In the genomic region with DNA sequence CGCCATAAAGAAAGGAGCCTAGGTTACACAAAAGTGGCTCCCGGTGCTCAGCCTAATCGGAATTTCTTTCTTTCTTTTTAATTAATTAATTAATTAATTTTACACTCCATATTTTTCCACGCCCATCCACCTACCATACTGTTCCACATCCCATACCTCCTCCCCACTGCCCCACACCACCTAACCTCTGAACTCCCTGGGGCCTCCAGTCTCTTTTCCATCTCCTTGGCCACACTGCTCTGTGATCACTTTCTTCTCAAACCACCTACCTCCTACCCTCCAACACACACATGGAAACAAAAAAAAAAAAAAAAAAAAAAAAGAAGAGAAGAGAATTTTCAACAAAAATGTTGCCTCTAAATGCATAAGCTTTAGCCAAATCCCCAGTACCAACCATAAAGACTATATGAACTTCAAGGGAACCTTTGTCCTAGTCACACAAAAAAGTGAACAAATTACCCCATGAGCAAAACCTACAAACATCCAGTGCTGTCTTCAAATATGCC, we compare ENCODE assay signal across 22 mouse cellular contexts. TPM values are rescaled to one million over a fixed set of nuclear protein-coding genes. Genes with fewer than 3 reads are reported as not detected.
DNase-seq lines count a peak whose midpoint lies in the region; ATAC-seq and TF ChIP-seq lines count a peak whose summit lies in the region.
"Had no signal": no experiment of that assay in that cellular context is flagged by ENCODE, and none has a peak within 500 bp of the region (broad histone marks: within the 10 kb centered on the region; RNA-seq: fewer than 3 reads in every experiment).

No protein-coding gene starts in this region.

- no peak overlapping the region for H3K4me2 ChIP-seq in forebrain, postnatal 0 days (ENCODE audit: low read depth)
- 0 out of 2 replicates have a peak overlapping the region, but pooled peaks have one; percentile 6 for H3K4me2 ChIP-seq in midbrain, embryonic 11.5 days
- H3K4me2 ChIP-seq in midbrain, embryonic 16.5 days (ENCODE audit: low read length): no peak overlapping the region
- H3K4me2 ChIP-seq: hindbrain, embryonic 12.5 days had no signal

- H3K4me3 ChIP-seq in forebrain, embryonic 10.5 days: no peak overlapping the region
- no peak overlapping the region for H3K4me3 ChIP-seq in forebrain, postnatal 0 days (ENCODE audit: low read depth, low read length)
- no peak overlapping the region for H3K4me3 ChIP-seq in midbrain, embryonic 11.5 days (ENCODE audit: low read depth, low read length)
- H3K4me3 ChIP-seq in midbrain, embryonic 16.5 days (ENCODE audit: low read depth, low read length): no peak overlapping the region
- no peak overlapping the region for H3K4me3 ChIP-seq in limb, embryonic 10.5 days
- H3K4me3 ChIP-seq: hindbrain, embryonic 12.5 days had no signal

- no peak for DNase-seq in forebrain, embryonic 10.5 days (ENCODE audit: extremely low spot score, low spot score)
- DNase-seq in forebrain, postnatal 0 days: no peak
- peak; percentile 69 for DNase-seq in midbrain, embryonic 11.5 days (ENCODE audit: low spot score, missing footprints)
- DNase-seq in limb, embryonic 10.5 days (ENCODE audit: low spot score): no peak
- no peak for DNase-seq in left cerebral cortex, postnatal 25 days (ENCODE audit: low spot score in 2 of 2)
- DNase-seq in layer of hippocampus, postnatal 25 days (ENCODE audit: extremely low spot score in 1 of 2, low spot score in 1 of 2): no peak
- no peak for DNase-seq in right cerebral cortex, postnatal 25 days
- DNase-seq: cerebellum, adult 11 months; cerebellum, postnatal 10 days; gastrocnemius, postnatal 25 days; kidney, postnatal 10 days; spleen, adult 18-20 months; thymus, postnatal 14 days had no signal

- peaks cover 42% of the 10 kb centered on the region for H3K36me3 ChIP-seq in forebrain, embryonic 10.5 days (replicated peaks)
- H3K36me3 ChIP-seq in forebrain, postnatal 0 days (ENCODE audit: insufficient read depth): no peaks in the 10 kb centered on the region
- H3K36me3 ChIP-seq in midbrain, embryonic 11.5 days (ENCODE audit: control insufficient read depth, insufficient read depth, low read length): no peaks in the 10 kb centered on the region
- no peaks in the 10 kb centered on the region for H3K36me3 ChIP-seq in midbrain, embryonic 16.5 days (ENCODE audit: control insufficient read depth, insufficient read depth, low read length)
- peaks cover 76% of the 10 kb centered on the region for H3K36me3 ChIP-seq in limb, embryonic 10.5 days
- H3K36me3 ChIP-seq: G1E; hindbrain, embryonic 12.5 days had no signal

- no peak for ATAC-seq in forebrain, postnatal 0 days
- ATAC-seq in midbrain, embryonic 11.5 days (ENCODE audit: low FRiP score): peak; percentile 84
- no peak for ATAC-seq in midbrain, embryonic 16.5 days
- ATAC-seq: intestine, postnatal 0 days; Patski had no signal

- H3K27ac ChIP-seq in forebrain, embryonic 10.5 days: peak overlapping the region; percentile 74
- no peak overlapping the region for H3K27ac ChIP-seq in forebrain, postnatal 0 days (ENCODE audit: low read depth, low read length)
- no peak overlapping the region; the same call in 1 of the 2 replicates for H3K27ac ChIP-seq in midbrain, embryonic 11.5 days (ENCODE audit: low read depth, low read length)
- H3K27ac ChIP-seq in midbrain, embryonic 16.5 days (ENCODE audit: low read length): no peak overlapping the region
- peak overlapping the region; percentile 53; the same call in 1 of the 2 replicates for H3K27ac ChIP-seq in limb, embryonic 10.5 days
- H3K27ac ChIP-seq: hindbrain, embryonic 12.5 days; liver, embryonic 14.5 days had no signal

- no peak overlapping the region for H3K9ac ChIP-seq in forebrain, postnatal 0 days
- no peak overlapping the region for H3K9ac ChIP-seq in midbrain, embryonic 11.5 days (ENCODE audit: low read length)
- H3K9ac ChIP-seq in midbrain, embryonic 16.5 days (ENCODE audit: low read depth, low read length): no peak overlapping the region
- H3K9ac ChIP-seq: hindbrain, embryonic 12.5 days; liver, embryonic 14.5 days had no signal

- H3K4me1 ChIP-seq in forebrain, embryonic 10.5 days: peaks cover 16% of the 10 kb centered on the region
- no peaks in the 10 kb centered on the region for H3K4me1 ChIP-seq in forebrain, postnatal 0 days (ENCODE audit: insufficient read depth)
- peaks cover 4% of the 10 kb centered on the region for H3K4me1 ChIP-seq in midbrain, embryonic 11.5 days (ENCODE audit: control insufficient read depth, insufficient read depth, low read length)
- H3K4me1 ChIP-seq in midbrain, embryonic 16.5 days (ENCODE audit: control insufficient read depth, insufficient read depth, low read length): no peaks in the 10 kb centered on the region
- peaks cover 15% of the 10 kb centered on the region for H3K4me1 ChIP-seq in limb, embryonic 10.5 days

- intact Hi-C loops in left cerebral cortex, postnatal 25 days (cut with DNase I): no loop called here

- H3K9me3 ChIP-seq in forebrain, embryonic 10.5 days: no peaks in the 10 kb centered on the region
- no peaks in the 10 kb centered on the region for H3K9me3 ChIP-seq in forebrain, postnatal 0 days (ENCODE audit: low read length)
- no peaks in the 10 kb centered on the region for H3K9me3 ChIP-seq in midbrain, embryonic 11.5 days (ENCODE audit: control insufficient read depth, low read length)
- H3K9me3 ChIP-seq in midbrain, embryonic 16.5 days (replicated peaks; ENCODE audit: control insufficient read depth, low read length, poor library complexity, severe bottlenecking): no peaks in the 10 kb centered on the region
- no peaks in the 10 kb centered on the region for H3K9me3 ChIP-seq in limb, embryonic 10.5 days (replicated peaks)
- H3K9me3 ChIP-seq: G1E; hindbrain, embryonic 12.5 days had no signal

- no peaks in the 10 kb centered on the region for H3K27me3 ChIP-seq in forebrain, embryonic 10.5 days (ENCODE audit: poor library complexity, severe bottlenecking)
- no peaks in the 10 kb centered on the region for H3K27me3 ChIP-seq in forebrain, postnatal 0 days (ENCODE audit: insufficient read depth, low read length)
- H3K27me3 ChIP-seq in midbrain, embryonic 11.5 days (ENCODE audit: control insufficient read depth, insufficient read depth, low read length): no peaks in the 10 kb centered on the region
- H3K27me3 ChIP-seq in midbrain, embryonic 16.5 days (ENCODE audit: control insufficient read depth, insufficient read depth, low read depth, low read length): no peaks in the 10 kb centered on the region
- no peaks in the 10 kb centered on the region for H3K27me3 ChIP-seq in limb, embryonic 10.5 days (ENCODE audit: low read depth, poor library complexity, severe bottlenecking)
- H3K27me3 ChIP-seq: hindbrain, embryonic 12.5 days had no signal

- TF ChIP-seq CTCF in forebrain, postnatal 0 days (IDR thresholded peaks at IDR 0.05; ENCODE audit: low read depth): no peak

- WGBS in forebrain, embryonic 10.5 days: 10% methylated on average over 4 of the region's 4 CpGs
- WGBS in forebrain, postnatal 0 days: 10% methylated on average over 4 of the region's 4 CpGs
- 16% methylated on average over 4 of the region's 4 CpGs for WGBS in midbrain, embryonic 11.5 days
- 12% methylated on average over 4 of the region's 4 CpGs for WGBS in midbrain, embryonic 16.5 days
- WGBS in limb, embryonic 10.5 days: 77% methylated on average over 4 of the region's 4 CpGs

RNA-seq across cellular contexts. Expression of a gene that starts 22.9 kb away (rescaled TPM):
- polyA plus RNA-seq in forebrain, embryonic 10.5 days (2016; fragmentation: Nextera tagmentation; extraction: Ambion mirVana): 104 and 105 TPM in 2 replicates
- 27.5 and 45.4 TPM in 2 replicates for total RNA-seq in forebrain, postnatal 0 days (2014; rRNA removed)
- polyA plus RNA-seq in forebrain, postnatal 0 days (2015; fragmentation: Nextera tagmentation; extraction: Ambion mirVana): 25.1 and 33.0 TPM in 2 replicates
- polyA plus RNA-seq in midbrain, embryonic 11.5 days (2014; fragmentation: Nextera tagmentation; extraction: Ambion mirVana): 46.9 and 54.6 TPM in 2 replicates
- polyA plus RNA-seq in midbrain, embryonic 16.5 days (2015; fragmentation: Nextera tagmentation; extraction: Ambion mirVana): 9.6 and 10.2 TPM in 2 replicates
- 216 and 262 TPM in 2 replicates for polyA plus RNA-seq in limb, embryonic 10.5 days (2016; fragmentation: Nextera tagmentation; extraction: Ambion mirVana)
- total RNA-seq in left cerebral cortex, postnatal 25 days (2021): 10 to 100 TPM; 63.5 to 74.9 TPM
- 10 to 100 TPM; 75.8 to 82.7 TPM for total RNA-seq in layer of hippocampus, postnatal 25 days (2021)
- total RNA-seq: megakaryocyte progenitor cell, adult 5-6 weeks; monocyte, adult 5-6 weeks; neutrophil, adult 5-6 weeks had no signal
- polyA plus RNA-seq: G1E, Patski had no signal

RNA-seq across cellular contexts. Expression of a gene that starts 51.3 kb away (rescaled TPM):
- 33.2 and 33.4 TPM in 2 replicates for polyA plus RNA-seq in forebrain, embryonic 10.5 days (2016; fragmentation: Nextera tagmentation; extraction: Ambion mirVana)
- 30.6 and 31.0 TPM in 2 replicates for total RNA-seq in forebrain, postnatal 0 days (2014; rRNA removed)
- polyA plus RNA-seq in forebrain, postnatal 0 days (2015; fragmentation: Nextera tagmentation; extraction: Ambion mirVana): 14.6 and 16.2 TPM in 2 replicates
- polyA plus RNA-seq in midbrain, embryonic 11.5 days (2014; fragmentation: Nextera tagmentation; extraction: Ambion mirVana): 31.7 and 33.0 TPM in 2 replicates
- 21.6 and 24.9 TPM in 2 replicates for polyA plus RNA-seq in midbrain, embryonic 16.5 days (2015; fragmentation: Nextera tagmentation; extraction: Ambion mirVana)
- 36.6 and 38.8 TPM in 2 replicates for polyA plus RNA-seq in limb, embryonic 10.5 days (2016; fragmentation: Nextera tagmentation; extraction: Ambion mirVana)
- total RNA-seq in left cerebral cortex, postnatal 25 days (2021): 10 to 100 TPM; 16.5 to 16.7 TPM
- total RNA-seq in layer of hippocampus, postnatal 25 days (2021): 10 to 100 TPM; 17.8 to 18.5 TPM

Comparison
In these comparisons a context has a peak if more than half of its experiments do, and no peak if none do; other contexts are left out.
1. H3K27ac ChIP-seq: peak in forebrain, embryonic 10.5 days (single experiment) and limb, embryonic 10.5 days (single experiment); none in forebrain, postnatal 0 days (single experiment), midbrain, embryonic 11.5 days (single experiment) and midbrain, embryonic 16.5 days (single experiment).